Mouse (Mus musculus) MEL (cell line): ENCODE data around the gene Map4k1. TPM values are rescaled to one million over a fixed set of nuclear protein-coding genes. Genes with fewer than 3 reads are reported as not detected.

Experiments used
- DNase-seq: peaks from one replicate; pipeline ENCODE4 v3.0.0; 2011; ENCODE audit warnings: low read depth, low spot score
- H3K27ac ChIP-seq: 2 replicates; pipeline ENCODE4 v1.5.1; 2012; ENCODE audit warnings: low read depth, mild to moderate bottlenecking, control low read depth, low read length, moderate library complexity; ENCODE audit not compliant: control insufficient read depth
- H3K27me3 ChIP-seq, 2 experiments: fragments of 150-350 bp in 1 of 2; sonication (generic) in 1 of 2; 2 replicates each; pipeline ENCODE4 v1.6.1; 2012; ENCODE audit warnings: low read length in 2 of 2, mild to moderate bottlenecking in 2 of 2, improper control_type of control experiment in 1 of 2, moderate library complexity in 1 of 2; ENCODE audit not compliant: insufficient read depth in 2 of 2, control insufficient read depth in 1 of 2
- H3K36me3 ChIP-seq, 2 experiments: 2 replicates each; pipeline ENCODE4 v1.6.1; 2012 to 2014; ENCODE audit warnings: low read length in 2 of 2, improper control_type of control experiment in 1 of 2, inconsistent platforms in 1 of 2, mild to moderate bottlenecking in 1 of 2; ENCODE audit not compliant: insufficient read depth in 2 of 2, control insufficient read depth in 1 of 2
- H3K4me1 ChIP-seq, 2 experiments: fragments of 150-350 bp in 1 of 2; sonication (generic) in 1 of 2; 2 replicates each; pipeline ENCODE4 v1.6.1; 2012; ENCODE audit warnings: low read length in 2 of 2, improper control_type of control experiment in 1 of 2, mild to moderate bottlenecking in 1 of 2; ENCODE audit not compliant: insufficient read depth in 2 of 2, control insufficient read depth in 1 of 2
- H3K4me3 ChIP-seq, 2 experiments: fragments of 150-350 bp in 1 of 2; sonication (generic) in 1 of 2; 2 replicates each; pipeline ENCODE4 v1.5.1; 2012; ENCODE audit warnings: low read depth in 2 of 2, low read length in 2 of 2, mild to moderate bottlenecking in 2 of 2, moderate library complexity in 2 of 2, control low read depth in 1 of 2, improper control_type of control experiment in 1 of 2; ENCODE audit not compliant: control insufficient read depth in 1 of 2, insufficient read depth in 1 of 2
- H3K79me2 ChIP-seq: 2 replicates; pipeline ENCODE4 v1.6.1; 2012; ENCODE audit warnings: mild to moderate bottlenecking, low read length, moderate library complexity; ENCODE audit not compliant: control insufficient read depth, poor library complexity, insufficient read depth
- H3K9ac ChIP-seq: 2 replicates; pipeline ENCODE4 v1.6.1; 2012; ENCODE audit warnings: low read depth, mild to moderate bottlenecking, control low read depth, low read length, moderate library complexity; ENCODE audit not compliant: control insufficient read depth, poor library complexity, severe bottlenecking
- H3K9me3 ChIP-seq: fragments of 150-350 bp; sonication (generic); replicated peaks from 2 replicates; pipeline ENCODE4 v1.6.1; 2012; ENCODE audit warnings: mild to moderate bottlenecking, low read length, improper control_type of control experiment, moderate library complexity; ENCODE audit not compliant: insufficient read depth
- BHLHE40 ChIP-seq: IDR thresholded peaks from 2 replicates; pipeline ENCODE4 v1.6.1; 2012; ENCODE audit warnings: low read depth, mild to moderate bottlenecking, inconsistent platforms, low read length, improper control_type of control experiment, borderline replicate concordance
- CHD2 ChIP-seq: IDR thresholded peaks from 2 replicates; pipeline ENCODE4 v1.6.1; 2011; ENCODE audit warnings: low read length, improper control_type of control experiment
- E2F4 ChIP-seq: IDR thresholded peaks from 2 replicates; pipeline ENCODE4 v1.6.1; 2011; ENCODE audit warnings: low read depth, low read length, improper control_type of control experiment, borderline replicate concordance
- GATA1 ChIP-seq: IDR thresholded peaks from 2 replicates; pipeline ENCODE4 v1.6.1; 2011; ENCODE audit warnings: low read depth, low read length, improper control_type of control experiment
- JUND ChIP-seq: IDR thresholded peaks from 2 replicates; pipeline ENCODE4 v1.6.1; 2011; ENCODE audit warnings: low read depth, mild to moderate bottlenecking, improper control_type of control experiment, low read length
- KAT2A ChIP-seq: conservative IDR thresholded peaks from 2 replicates; pipeline ENCODE4 v1.6.1; 2012; ENCODE audit warnings: low read depth, low read length, improper control_type of control experiment, inconsistent platforms
- MAFK ChIP-seq: IDR thresholded peaks from 2 replicates; pipeline ENCODE4 v1.6.1; 2011; ENCODE audit warnings: low read depth, mild to moderate bottlenecking, low read length, improper control_type of control experiment, borderline replicate concordance
- MEF2A ChIP-seq: IDR thresholded peaks from 2 replicates; pipeline ENCODE4 v1.6.1; 2014; ENCODE audit warnings: low read depth, mild to moderate bottlenecking, inconsistent platforms, low read length, improper control_type of control experiment; ENCODE audit not compliant: poor library complexity, insufficient replicate concordance, severe bottlenecking; ENCODE audit errors: extremely low read depth
- MXI1 ChIP-seq: IDR thresholded peaks from 2 replicates; pipeline ENCODE4 v1.6.1; 2011; ENCODE audit warnings: mild to moderate bottlenecking, low read depth, low read length, improper control_type of control experiment
- NRF1 ChIP-seq: IDR thresholded peaks from 2 replicates; pipeline ENCODE4 v1.6.1; 2014; ENCODE audit warnings: low read depth, mild to moderate bottlenecking, inconsistent platforms, low read length, improper control_type of control experiment, moderate library complexity; ENCODE audit not compliant: poor library complexity, insufficient read depth, severe bottlenecking
- POLR2A ChIP-seq, 2 experiments: IDR thresholded peaks; 2 replicates each; pipeline ENCODE4 v1.6.1; 2011 to 2012; ENCODE audit warnings: low read length in 2 of 2, mild to moderate bottlenecking in 2 of 2, control low read depth in 1 of 2, improper control_type of control experiment in 1 of 2, low read depth in 1 of 2, moderate library complexity in 1 of 2; ENCODE audit not compliant: control insufficient read depth in 1 of 2, insufficient read depth in 1 of 2, poor library complexity in 1 of 2
- POLR2AphosphoS2 ChIP-seq: IDR thresholded peaks from 2 replicates; pipeline ENCODE4 v1.6.1; 2011; ENCODE audit warnings: low read length, improper control_type of control experiment
- RCOR1 ChIP-seq: IDR thresholded peaks from 2 replicates; pipeline ENCODE4 v1.6.1; 2012; ENCODE audit warnings: low read depth, mild to moderate bottlenecking, inconsistent platforms, low read length, improper control_type of control experiment
- SMC3 ChIP-seq: IDR thresholded peaks from 2 replicates; pipeline ENCODE4 v1.6.1; 2011; ENCODE audit warnings: low read depth, low read length, improper control_type of control experiment
- TAL1 ChIP-seq: IDR thresholded peaks from 2 replicates; pipeline ENCODE4 v1.6.1; 2012; ENCODE audit warnings: mild to moderate bottlenecking, inconsistent platforms, low read length, moderate library complexity, mixed read lengths
- TBP ChIP-seq: IDR thresholded peaks from 2 replicates; pipeline ENCODE4 v1.8.0; 2011; ENCODE audit warnings: low read depth, low read length, improper control_type of control experiment
- TCF12 ChIP-seq: IDR thresholded peaks from 2 replicates; pipeline ENCODE4 v1.6.1; 2014; ENCODE audit warnings: low read depth, mild to moderate bottlenecking, inconsistent platforms, low read length, improper control_type of control experiment, moderate library complexity
- UBTF ChIP-seq: IDR thresholded peaks from 2 replicates; pipeline ENCODE4 v1.6.1; 2012; ENCODE audit warnings: low read depth, mild to moderate bottlenecking, inconsistent platforms, low read length, improper control_type of control experiment, moderate library complexity, borderline replicate concordance; ENCODE audit not compliant: insufficient read depth
- USF1 ChIP-seq: IDR thresholded peaks from 2 replicates; pipeline ENCODE4 v1.6.1; 2014; ENCODE audit warnings: low read depth, mild to moderate bottlenecking, inconsistent platforms, low read length, improper control_type of control experiment, moderate library complexity
- ZKSCAN1 ChIP-seq: IDR thresholded peaks from 2 replicates; pipeline ENCODE4 v1.6.1; 2012; ENCODE audit warnings: low read depth, mild to moderate bottlenecking, inconsistent platforms, low read length, improper control_type of control experiment, moderate library complexity
- ZMIZ1 ChIP-seq: IDR thresholded peaks from 2 replicates; pipeline ENCODE4 v1.6.1; 2012; ENCODE audit warnings: low read depth, mild to moderate bottlenecking, inconsistent platforms, low read length, improper control_type of control experiment, moderate library complexity
- polyA plus RNA-seq, 2 experiments: library from polyadenylated mRNA; stranded (reverse) in 1 of 2; unstranded in 1 of 2; fragments of >175 nt in 1 of 2; fragments of >200 nt in 1 of 2; gene quantifications; 2 replicates each; pipeline versions ENCODE4 v1.2.1 to v1.2.4; 2012; ENCODE audit warnings: low replicate concordance in 2 of 2, low read depth in 1 of 2; ENCODE audit not compliant: insufficient read length in 2 of 2, insufficient read depth in 1 of 2, missing spikeins in 1 of 2
- total RNA-seq: library from RNA; depleted of rRNA; stranded (reverse); fragments of 300-350 nt; gene quantifications from 2 replicates; pipeline ENCODE4 v1.2.3, GENCODE M21; 2012

Map4k1 gene
- total and polyA plus RNA-seq, 3 experiments, result 17.3 to 50.8 TPM; not detected in 1

DNA sequence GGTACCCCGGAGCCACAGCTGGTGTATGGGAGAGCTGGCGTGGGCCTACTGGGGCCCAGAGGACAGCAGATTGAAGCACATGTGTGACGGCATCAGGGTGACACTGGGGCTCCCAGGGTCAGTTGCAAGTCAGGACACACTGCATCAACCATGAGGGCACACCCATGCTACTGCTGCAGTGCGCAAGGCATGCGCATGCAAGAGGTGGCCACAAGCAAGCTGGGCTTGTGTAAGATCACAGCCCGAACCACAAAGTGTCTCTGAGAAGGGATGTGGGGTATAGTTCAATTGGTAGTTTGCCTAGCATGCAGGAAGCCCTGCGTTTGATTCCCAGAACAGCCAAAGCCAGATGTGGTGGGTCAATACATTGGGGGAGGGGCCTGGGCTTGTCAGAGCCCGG lies 41.7 kb downstream of the Map4k1 start:
- H3K9ac ChIP-seq, result no peak overlapping the region
- no peak overlapping the region for H3K27ac ChIP-seq
- H3K36me3 ChIP-seq, result no peaks in the 10 kb centered on the region
- H3K4me1 ChIP-seq, result no peaks in the 10 kb centered on the region
- DNase-seq, result no peak
- no peaks in the 10 kb centered on the region for H3K9me3 ChIP-seq
- no peaks in the 10 kb centered on the region for H3K79me2 ChIP-seq
- TF ChIP-seq GATA1 (no peak), USF1 (no peak), KAT2A (no peak), MAFK (no peak), ZKSCAN1 (no peak), TAL1 (no peak), TBP (no peak), MEF2A (no peak), UBTF (no peak), NRF1 (no peak)
- no peak overlapping the region for H3K4me3 ChIP-seq
- H3K27me3 ChIP-seq, result no peaks in the 10 kb centered on the region

- Histone ChIP-seq H3K79me2 (no peaks in the 10 kb centered on the region), H3K27me3 (no peaks in the 10 kb centered on the region), H3K4me1 (peaks cover 2 to 9% of the 10 kb centered on the region in 2 experiments), H3K4me3 (no peak overlapping the region), H3K9me3 (no peaks in the 10 kb centered on the region), H3K36me3 (peaks cover 0 to 10% of the 10 kb centered on the region in 2 experiments; a peak in 2 of 4 replicates), H3K9ac (no peak overlapping the region), H3K27ac (no peak overlapping the region)
- DNase-seq, result no peak
- TF ChIP-seq BHLHE40 (no peak), ZMIZ1 (no peak), POLR2AphosphoS2 (no peak), ZKSCAN1 (no peak), UBTF (no peak), CHD2 (no peak), JUND (no peak), SMC3 (no peak), POLR2A (IDR thresholded peaks at IDR 0.05; ENCODE audit: control insufficient read depth in 1 of 2, insufficient read depth in 1 of 2, low read depth in 1 of 2, low read length in 2 of 2, poor library complexity in 1 of 2) (no peak), MXI1 (no peak), RCOR1 (no peak), E2F4 (no peak), TCF12 (no peak)
These were observed 43.7 kb downstream of the Map4k1 start for GRCm38 (mm10) chr7:29025566-29025965.
